Mouse (Mus musculus) spleen, adult 12 weeks (tissue): ENCODE measurements at regions not wholly inside any gene's neighbourhood (a gene's known extent, or its start where the extent isn't known, plus 50 kb on each side); places are given as distances from the start of the nearest gene placed in this dataset.
A peak's percentile ranks its signal among the peaks of the same experiment; 100 is the strongest.

Source experiments
- DNase-seq: peaks from one replicate; pipeline ENCODE4 v3.0.0; 2022; ENCODE audit warnings: low spot score

DNA sequence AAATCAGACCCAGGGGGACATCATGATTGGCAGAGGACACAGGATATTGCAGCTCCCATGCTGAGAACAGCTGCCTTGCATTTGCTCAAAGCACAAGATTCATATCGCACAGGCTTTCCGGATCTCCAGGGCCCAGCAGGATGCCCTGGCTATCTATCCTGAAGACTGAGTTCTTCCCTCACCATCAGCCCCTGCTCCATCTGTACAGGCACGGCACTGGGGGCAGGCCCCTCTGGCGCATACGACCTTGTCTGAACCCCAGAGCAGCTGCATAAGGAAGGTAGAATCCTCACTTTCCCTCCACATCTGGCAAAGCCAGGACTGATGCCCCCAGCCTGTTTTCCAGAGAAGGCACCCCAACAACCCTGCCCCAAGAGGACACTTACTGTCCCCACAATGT lies 266.8 kb downstream of the Tns1 start:
- no peak for DNase-seq

DNA sequence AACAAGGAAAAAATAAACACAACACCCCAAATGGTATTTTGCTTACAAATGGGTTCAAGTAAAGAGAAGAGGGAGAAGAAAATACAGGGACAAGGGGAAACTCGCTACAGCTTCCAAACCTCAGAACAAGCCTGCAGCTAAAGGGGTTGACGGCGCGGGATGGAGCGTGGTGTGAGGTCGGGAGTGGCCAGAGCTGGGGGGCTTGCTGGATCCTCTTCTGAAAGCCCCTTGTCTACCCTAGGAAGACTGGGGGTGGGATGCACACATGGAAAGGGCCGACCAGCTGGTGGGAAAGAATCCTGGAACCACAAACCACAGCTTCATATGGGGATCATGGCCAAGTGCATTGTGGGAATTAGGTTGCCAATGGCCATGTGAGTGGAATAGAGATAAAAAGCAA lies 267.4 kb downstream of the Tns1 start:
- DNase-seq = no peak

DNA sequence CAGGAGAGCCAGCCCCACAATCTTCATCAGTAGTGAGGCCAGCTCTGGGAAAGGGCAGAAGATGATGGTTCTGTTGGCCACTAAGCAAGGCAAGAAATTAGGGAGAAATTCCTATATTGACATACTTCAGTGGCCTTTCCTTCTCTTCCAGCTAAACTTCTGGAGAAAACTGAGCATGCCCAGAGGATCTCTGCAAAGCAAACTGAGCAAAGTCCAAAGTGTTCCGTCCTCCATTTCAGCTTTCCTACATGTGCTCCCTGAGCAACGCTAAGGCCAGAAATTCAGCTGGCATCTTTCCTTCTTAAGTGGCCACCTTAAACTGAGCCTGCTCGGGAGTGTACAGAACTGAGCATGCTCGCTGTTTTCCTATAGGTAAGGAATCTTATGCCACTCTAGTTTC lies 268.9 kb downstream of the Tns1 start:
- no peak for DNase-seq

DNA sequence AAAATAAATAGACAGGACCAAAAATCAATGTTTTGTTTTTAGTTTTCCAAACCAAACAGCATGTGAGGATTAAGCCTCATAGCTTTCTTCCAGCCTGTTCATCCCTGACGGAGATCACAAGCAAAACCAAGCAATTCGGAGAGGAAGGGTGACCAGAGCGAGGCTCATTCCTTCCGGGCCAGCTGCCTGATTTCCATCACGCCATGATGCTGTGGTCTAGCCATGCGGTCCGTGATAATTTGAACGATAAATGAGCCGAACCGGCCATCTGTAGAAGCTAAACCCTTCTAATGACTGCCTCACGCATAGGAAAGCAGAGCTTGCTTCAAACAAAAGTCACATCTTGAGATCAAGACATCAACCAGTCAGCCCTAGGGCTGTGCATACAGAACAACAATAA lies 270.4 kb downstream of the Tns1 start:
- no peak for DNase-seq

DNA sequence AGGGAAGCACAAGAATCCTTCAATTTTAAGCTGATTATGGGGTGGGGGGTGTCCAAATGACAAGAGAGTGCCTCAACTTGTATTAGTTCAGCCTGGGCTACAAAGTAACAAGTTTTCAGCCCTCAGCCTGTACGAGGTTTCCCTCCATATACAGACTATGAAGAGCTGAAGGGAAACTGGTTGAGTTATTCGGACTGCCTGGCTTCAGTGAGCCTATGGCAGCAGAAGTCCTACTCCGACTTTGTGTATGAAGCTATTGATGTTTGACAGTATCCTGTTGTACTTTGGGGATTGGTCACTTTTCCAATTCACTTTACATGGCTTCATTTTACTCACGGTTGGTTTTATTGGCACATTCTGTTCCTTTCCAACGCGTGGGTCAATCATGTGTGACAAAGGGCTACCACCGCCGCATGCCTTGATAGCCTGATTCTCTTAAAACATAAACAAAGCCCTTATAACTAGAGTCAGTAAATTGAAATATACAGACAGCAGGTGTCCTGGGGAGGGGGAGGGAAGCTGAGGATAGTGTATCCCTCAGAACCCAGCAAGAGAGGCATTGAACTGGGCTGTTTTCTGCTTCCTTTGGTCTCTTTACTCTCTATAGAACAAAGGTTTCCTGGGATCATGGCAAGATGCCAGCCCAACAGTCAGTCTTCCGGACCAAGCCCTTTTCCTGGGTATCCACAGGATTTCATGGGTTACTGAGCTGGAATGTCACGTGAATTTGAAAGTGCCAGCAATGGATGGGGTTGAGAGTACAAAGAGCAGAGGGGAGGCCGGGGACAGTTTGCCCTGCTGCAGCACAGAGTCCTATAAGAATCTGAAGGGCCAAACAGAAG lies 273.9 kb downstream of the Tns1 start:
- no peak for DNase-seq

DNA sequence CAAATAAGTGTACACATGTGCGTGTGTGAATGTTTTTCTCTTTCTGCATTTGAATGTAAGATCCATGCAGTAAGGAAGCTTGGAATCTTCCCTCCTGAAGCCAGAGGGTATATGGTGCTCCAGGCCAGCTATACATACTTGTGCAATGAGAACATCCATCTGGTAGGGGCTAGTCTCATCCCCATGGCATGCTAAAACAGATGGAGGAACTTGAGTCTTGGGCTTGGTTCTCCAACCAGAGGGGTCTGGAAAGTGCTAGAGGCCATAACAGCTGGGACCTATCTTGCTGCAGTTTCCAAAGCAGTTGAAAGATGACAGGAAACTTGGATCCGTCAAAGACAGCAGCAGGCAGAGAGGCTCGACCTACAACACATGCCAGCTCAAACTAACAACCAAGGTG lies 275.9 kb downstream of the Tns1 start:
- DNase-seq = no peak

DNA sequence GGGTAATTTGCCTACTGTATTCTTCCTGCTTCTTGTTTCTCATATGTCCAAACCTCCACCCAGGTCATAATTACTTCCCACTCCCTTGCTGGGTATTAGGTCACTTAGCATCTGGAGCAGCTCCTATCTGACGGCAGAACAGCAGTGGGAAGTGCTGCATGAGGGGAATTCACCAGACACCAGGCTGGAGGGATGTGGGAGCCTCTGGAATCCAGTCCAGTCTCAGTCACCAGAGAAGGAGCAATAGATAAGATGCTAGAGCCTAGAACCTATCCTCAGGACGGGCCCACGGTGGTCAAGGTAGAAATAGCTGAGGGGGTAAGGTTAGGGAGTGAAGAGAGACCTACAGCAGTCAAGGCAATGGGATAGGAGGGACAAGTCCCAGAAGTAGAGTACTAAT lies 277.1 kb downstream of the Tns1 start:
- DNase-seq = no peak

DNA sequence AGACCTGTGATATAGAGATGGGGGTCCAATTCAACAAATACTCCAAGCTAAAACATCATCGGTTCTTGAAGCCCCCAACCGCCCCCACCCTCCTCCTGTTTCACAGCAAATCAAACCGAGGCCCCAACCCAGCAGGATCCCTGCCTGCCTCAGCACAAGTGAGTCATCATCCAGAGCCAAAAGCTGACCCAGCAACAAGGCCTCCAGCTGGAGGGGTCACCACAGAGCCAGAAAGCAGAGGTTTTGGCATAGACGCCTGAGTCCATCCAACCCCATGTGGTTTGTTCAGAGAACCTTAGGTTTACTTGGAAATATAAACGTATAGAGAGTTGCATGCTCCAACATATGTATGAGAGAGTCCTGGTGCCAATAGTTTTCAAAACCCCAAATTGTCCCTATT lies 279.1 kb downstream of the Tns1 start:
- no peak for DNase-seq

DNA sequence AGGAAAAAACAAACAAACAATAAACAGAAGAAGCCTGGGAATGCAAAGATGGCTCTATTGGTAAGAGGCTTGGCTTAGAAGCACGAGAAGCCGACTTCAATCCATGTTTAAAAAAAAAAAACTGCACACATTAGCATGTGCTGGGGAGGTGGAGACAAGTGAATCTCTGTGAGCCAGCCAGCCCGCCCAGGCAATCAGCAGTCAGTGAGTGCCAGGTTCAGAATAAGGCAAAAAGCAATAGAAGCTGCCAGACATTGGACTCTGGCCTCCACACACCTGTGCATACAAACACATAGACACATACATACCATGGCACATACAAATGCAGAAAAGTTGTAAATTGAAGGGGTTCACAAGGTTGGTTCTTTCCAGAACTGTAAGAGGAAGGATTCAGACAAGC lies 279.7 kb downstream of the Tns1 start:
- DNase-seq = no peak

DNA sequence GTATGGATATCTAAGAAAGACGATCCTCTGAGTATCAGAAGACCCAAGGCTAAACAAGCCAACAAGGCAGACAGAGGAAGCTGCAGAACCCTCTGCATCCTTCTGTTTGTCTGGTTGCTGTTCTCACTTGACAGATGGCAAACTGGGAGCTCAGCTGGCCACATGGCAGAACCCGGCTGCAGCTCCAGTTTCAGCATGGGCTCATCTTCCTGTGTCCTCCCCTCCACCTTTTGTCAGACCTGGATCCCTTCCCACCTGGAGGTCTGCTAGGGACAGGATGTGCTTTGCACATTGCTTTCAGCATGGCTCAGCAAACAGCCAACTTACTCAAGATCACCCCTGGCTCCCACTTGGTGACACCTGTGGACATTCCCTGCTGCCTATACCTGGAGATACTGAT lies 284.9 kb downstream of the Tns1 start:
- no peak for DNase-seq

DNA sequence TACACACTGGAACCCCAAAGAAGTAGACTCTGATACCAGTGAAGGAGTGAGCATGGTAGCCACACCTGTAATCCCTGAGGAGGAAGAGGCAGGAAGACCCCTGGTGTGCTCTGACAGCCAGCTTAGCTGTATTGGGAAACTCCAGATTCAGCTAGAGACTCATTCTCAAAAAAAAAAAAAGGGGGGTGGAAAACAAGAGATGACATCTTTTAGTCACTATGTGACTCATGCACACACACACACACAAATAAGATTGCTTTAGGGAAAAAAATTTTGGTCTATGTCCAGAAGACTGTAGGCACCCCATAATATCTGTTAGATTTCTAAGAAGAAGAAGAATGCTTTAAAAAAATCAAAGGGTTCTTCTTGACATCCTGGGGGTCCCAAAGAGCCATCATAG lies 287.6 kb downstream of the Tns1 start:
- no peak for DNase-seq

DNA sequence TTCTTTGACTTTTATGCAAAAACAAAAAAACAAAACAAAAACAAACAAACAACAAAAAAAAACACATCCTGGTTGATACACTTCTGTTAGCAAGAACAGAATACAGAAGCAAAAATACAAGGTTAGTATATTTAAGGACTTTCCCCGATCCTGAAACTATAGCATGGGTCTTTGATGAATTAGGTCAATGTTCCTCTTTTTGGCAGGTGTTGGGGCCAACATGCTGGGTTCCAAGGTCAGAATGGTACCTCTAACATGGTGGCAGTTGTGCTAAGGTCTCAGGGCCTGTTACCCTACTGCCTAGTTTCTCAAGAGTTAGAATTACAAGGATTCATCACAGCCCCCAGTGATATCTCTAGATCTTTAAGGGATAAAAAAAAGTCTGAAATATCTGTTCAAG lies 289.7 kb downstream of the Tns1 start:
- no peak for DNase-seq

DNA sequence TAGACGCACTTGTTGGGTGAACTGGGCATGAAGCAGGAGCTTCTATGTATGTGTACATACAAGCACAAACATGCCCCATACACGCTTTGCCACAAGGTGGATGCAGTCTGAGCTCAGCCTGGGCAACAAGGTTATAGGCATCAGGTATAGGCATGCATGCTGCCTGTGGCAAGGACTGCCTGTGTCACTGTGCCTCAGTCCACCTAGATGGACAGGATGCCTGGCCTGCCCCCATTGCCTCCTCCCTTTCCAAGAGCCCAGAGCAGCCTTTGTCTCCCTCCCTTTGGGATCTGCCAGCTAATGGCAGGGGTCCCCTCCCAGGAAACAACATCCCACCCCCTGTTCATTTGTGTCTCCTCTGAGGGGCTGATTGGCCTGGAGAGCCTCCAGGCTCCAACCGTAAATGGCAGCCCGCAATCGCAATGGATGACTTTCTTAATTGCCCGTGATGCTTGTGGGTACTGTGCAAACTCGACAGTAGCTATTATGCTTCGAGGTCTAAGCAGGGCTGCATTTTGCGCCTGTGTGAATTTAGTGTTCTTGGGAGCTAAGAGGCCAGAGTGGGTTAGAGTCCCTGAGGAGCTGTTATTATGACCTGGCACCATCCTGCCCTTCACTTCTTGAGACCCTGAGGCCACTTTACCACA lies 293.6 kb downstream of the Tns1 start:
- no peak for DNase-seq

DNA sequence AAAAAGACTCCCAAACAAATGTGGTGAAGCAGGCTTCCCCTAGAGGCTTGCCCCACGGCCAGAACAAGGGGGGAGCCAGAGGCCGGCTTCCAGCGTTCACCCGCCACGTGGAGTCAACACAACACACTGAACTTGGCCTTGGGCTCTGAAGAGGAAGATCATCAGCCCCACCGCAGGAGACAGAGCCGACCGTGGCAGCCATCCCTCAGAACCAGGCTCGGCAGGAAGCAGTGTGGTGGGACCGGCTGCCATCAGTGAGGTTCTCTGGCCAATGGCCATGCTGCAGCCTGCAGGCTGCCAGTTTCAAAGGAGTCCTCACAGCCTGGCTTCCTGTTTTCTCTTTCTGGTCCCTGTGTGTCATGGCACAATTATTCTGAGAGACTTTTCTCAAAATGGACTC lies 295.3 kb downstream of the Tns1 start:
- no peak for DNase-seq

DNA sequence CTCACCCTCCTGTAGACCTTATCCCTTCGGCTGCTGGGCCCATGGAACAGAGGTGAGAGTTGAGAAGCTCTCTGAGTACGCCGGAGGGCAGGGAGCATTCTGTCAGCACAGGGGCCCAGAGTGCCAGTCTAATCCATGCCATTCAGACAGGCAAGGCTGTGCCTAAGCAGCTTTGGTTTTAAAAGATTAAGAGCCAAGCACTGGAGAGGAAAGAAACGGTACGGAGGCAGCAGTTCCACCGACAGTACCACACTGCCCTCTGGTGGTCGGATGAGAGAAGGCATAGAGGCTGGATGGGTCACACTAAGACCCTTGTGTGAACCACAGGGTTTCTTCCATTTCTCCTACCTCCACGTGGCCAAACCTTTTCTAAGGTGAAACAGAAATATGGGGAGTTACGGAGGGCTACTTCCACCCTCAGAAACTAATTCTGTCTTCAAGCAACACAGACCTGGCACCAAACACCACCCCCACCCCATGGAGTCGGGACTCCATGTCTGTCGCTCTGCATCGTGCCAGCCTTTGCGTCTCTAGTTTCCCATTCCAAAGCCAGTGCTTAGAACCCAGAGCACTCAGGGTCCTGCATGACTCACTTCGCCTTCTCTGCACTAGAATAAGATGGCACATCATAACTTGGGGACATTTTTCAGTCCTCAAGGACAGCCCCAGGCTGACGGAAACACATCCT lies 297.9 kb downstream of the Tns1 start:
- DNase-seq = peak; percentile 25

DNA sequence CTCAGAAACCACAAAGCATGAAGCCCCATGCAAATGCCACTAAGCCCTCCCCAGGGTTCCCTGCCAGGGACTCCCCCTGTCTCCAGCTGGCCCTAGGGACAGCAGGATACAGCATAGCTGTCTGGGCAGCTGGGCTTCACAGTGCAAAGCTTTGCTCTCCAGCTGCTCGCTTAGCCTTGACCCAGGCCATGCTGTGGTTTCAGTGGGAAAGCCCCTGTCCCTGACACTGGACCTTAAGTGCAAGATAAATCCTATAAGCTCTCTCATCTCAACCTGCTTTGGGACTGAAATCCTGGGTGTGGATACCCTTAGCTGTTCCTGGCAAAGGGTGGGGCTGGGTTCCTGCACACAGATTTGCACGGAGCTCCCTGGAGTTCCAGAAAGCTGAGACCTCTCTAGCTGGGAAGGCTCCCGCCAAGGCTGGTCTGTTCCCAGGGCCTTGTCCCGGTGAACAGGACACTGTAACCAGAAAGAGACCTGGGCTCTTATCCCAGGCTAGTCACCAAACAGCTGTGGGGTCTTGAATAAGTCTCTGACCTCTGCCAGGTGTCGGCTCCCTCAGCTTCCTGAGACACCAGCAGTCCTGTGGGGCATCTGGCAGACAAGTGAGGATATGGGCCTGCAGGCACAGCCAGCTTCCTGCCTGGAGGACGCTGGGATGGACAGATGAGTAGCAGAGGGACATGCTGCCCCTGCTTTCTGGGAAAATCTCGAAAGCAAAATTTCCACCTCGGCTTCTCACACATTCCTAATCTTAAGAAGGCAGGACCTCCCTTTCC lies 299.7 kb downstream of the Tns1 start:
- no peak for DNase-seq

DNA sequence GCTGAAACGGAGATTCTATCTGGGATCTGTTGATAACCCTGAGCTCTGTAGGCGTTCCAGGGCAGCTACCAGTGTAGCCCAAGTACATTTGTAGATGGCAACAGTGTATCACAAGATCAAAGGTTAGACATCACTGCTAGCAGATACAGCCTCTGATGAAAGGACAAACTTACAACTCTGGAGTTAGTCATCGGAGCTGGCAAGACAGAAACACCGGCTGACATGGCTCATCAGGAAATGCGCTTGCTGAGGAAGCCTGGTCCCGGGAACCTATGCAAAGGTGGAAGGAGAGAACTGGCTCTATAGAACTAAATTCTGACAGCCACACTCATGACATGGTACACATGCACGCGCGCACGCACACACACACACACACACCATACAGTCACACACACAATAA lies 300.5 kb downstream of the Tns1 start:
- no peak for DNase-seq

DNA sequence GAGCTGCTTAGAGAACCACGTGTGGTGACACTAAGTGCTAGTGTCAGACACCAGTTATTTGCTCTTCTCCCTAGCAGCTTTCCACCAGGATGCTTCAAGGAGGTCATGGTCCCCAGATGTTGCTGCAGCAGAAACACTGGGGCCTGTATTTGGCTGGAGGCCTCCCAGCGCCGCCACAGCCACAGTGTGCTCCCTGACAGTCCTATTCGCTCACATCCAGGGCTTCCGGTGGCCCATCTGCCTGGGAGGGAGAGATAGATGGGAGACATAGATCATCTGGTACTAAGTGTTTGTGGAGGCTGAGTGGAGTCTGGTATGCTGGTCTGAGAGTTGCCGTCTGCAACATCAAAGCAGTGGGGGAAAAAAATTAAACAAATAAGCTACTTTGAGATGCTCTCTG lies 301.6 kb downstream of the Tns1 start:
- DNase-seq = no peak

DNA sequence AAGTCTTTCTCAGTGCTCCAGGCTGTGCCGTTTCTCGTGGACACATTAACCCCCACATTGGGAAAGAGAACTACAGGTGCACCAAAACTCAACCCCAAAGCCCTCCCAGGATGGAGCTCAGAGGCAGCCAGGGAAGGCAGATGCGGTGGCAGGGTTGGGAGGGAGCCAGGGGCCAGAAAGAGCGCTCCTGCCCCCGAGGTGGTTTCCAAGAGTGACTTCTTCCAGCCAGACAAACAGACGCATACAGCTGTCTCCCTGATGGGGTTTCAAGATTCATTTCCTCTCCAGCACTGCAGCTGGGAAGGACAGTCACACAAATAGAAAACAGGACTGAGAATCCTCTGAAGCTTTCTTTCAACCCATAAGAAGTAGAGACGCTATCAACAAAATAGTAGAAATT lies 303.5 kb downstream of the Tns1 start:
- no peak for DNase-seq

DNA sequence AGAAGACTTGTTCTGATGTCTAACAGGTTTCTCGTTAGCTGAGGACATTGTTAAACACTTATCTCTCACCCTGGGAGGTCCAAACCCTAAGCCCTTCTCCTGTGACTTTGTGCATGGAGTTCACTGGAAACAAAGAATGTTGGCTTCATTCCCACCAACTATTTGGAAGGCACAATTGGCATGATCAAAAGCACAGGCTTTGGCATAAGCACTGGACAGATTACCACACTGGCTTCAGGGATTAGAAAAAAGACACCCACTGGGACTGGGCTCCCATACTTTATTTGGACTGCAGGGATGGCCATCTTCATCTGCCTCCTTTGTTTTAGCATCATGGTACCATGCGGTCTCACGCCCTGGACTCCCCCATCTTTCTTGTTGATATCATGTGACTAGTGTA lies 317.0 kb downstream of the Tns1 start:
- no peak for DNase-seq

DNA sequence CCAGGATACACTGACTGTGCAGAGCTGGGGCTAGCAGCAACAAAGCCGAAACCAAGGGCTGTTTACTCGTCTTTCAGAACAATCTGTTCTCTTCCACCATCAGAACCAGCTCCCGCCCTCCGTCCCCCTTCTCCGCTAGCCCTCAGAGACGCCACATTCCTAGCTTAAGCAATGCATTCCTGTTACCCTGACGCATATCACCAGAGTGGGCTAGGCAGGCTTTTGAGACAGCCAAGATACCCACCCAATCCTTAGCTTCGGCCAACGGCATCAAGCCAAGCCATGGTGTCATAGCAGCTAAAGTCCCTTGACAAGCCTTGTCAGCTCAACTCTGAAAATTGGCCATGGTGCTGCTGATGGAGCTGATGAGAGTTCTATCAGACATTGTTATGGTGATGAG lies 319.1 kb downstream of the Tns1 start:
- DNase-seq = no peak

DNA sequence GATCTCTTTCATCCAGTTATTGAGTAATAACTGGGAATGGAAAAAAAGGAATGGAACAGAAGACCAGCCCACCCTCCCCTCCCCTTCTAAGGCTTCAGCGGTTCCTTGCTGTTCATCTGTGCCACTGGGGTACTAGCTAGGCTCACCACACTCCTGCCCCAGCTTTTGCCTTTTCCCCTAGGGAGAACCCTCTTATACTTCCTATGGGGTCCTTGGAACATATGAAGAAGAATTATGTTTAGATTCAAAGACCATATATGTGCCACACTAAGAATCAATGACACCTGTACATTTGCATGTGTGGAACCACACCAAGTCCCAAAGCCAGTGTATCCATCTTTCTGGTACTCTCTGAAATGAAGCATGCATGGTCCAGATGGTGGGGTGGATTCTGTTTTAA lies 324.3 kb downstream of the Tns1 start:
- no peak for DNase-seq

DNA sequence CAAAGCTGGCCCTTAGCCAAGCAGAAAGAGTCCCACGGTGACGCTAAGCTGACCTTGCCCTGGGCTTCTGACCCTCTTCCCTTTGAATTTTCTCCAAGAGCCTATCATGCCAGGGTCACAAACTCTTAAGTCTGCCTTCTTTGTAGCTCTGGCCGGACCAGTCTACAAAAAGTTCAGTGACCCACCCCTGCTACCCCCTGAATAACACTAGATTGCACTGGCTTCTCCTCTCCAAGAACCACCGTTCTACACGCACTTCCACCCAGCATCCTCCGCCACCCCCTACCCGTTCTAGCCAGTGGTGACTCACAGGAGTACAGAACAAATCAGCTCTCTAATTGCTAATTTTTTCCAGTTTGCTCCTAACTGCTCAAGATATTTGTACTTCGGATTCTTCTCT lies 325.0 kb downstream of the Tns1 start:
- DNase-seq = no peak
